Mouse (Mus musculus) neural tube, embryonic 13.5 days (tissue): ENCODE results near the gene Rnf44. TPM values are rescaled to one million over a fixed set of nuclear protein-coding genes. Genes with fewer than 3 reads are reported as not detected.

Experiments
- ATAC-seq: fragments of 200-750 bp; cut with Nextera tagmentation; 2 replicates; pipeline ENCODE4 v1.8.0; 2017; ENCODE audit warnings: low read depth, mild to moderate bottlenecking, moderate TSS enrichment, moderate library complexity
- H3K27ac ChIP-seq: fragments of 300-500 bp; sonication (generic); replicated peaks from 2 replicates; pipeline ENCODE4 v1.5.1; 2015; ENCODE audit warnings: moderate library complexity, mild to moderate bottlenecking, inconsistent platforms
- H3K27me3 ChIP-seq: fragments of 300-500 bp; sonication (generic); 2 replicates; pipeline ENCODE4 v1.6.1; 2015; ENCODE audit warnings: mild to moderate bottlenecking, inconsistent platforms
- H3K36me3 ChIP-seq: fragments of 300-500 bp; sonication (generic); 2 replicates; pipeline ENCODE4 v1.6.1; 2015; ENCODE audit warnings: mild to moderate bottlenecking, inconsistent platforms
- H3K4me1 ChIP-seq: fragments of 300-500 bp; sonication (generic); replicated peaks from 2 replicates; pipeline ENCODE4 v1.6.1; 2015; ENCODE audit warnings: inconsistent platforms
- H3K4me2 ChIP-seq: fragments of 300-500 bp; sonication (generic); 2 replicates; pipeline ENCODE4 v1.6.1; 2015; ENCODE audit warnings: inconsistent platforms, mild to moderate bottlenecking, moderate library complexity
- H3K4me3 ChIP-seq: fragments of 300-500 bp; sonication (generic); 2 replicates; pipeline ENCODE4 v1.5.1; 2015; ENCODE audit warnings: mild to moderate bottlenecking, inconsistent platforms
- H3K9ac ChIP-seq: fragments of 300-500 bp; sonication (generic); 2 replicates; pipeline ENCODE4 v1.6.1; 2015; ENCODE audit warnings: moderate library complexity, mild to moderate bottlenecking, inconsistent platforms
- H3K9me3 ChIP-seq: fragments of 300-500 bp; sonication (generic); 2 replicates; pipeline ENCODE4 v1.6.1; 2016; ENCODE audit warnings: inconsistent platforms
- WGBS: fragments of 180-500 bp; shearing (Covaris S2); methylation state at CpG from one replicate; pipeline ENCODE4 v1.1.7; 2015; 5-methylcytosine and 5-hydroxymethylcytosine counted together
- polyA plus RNA-seq: library from polyadenylated mRNA; unstranded; fragments of >200 nt; fragmentation: Nextera tagmentation; extraction: Ambion mirVana; gene quantifications from 2 replicates; pipeline ENCODE4 v1.2.1, GENCODE M21; 2015

Gene Rnf44
- polyA plus RNA-seq, 1 experiment from 2014 or later: 92.9 TPM

GRCm38 (mm10) chr13:54701243-54701642 is 7.5 kb upstream of the Rnf44 start, which contains the start of gene Cdhr2:
Gene Cdhr2, plus strand, starts transcription at chr13:54701461.
- H3K9ac ChIP-seq: no peak within 1 kb of the TSS
- H3K27ac ChIP-seq: no peak within 1 kb of the TSS
- no peak for ATAC-seq
- H3K4me2 ChIP-seq: no peak within 1 kb of the TSS
- H3K4me3 ChIP-seq: no peak within 1 kb of the TSS
- 72% methylated on average over 5 of the region's 5 CpGs for WGBS
- no peaks in the 10 kb centered on the region for H3K4me1 ChIP-seq
- no peaks in the 10 kb centered on the region for H3K9me3 ChIP-seq
- no peaks in the 10 kb centered on the region for H3K36me3 ChIP-seq
- H3K27me3 ChIP-seq: no peaks in the 10 kb centered on the region

- no peak overlapping the region for H3K9ac ChIP-seq
- H3K4me1 ChIP-seq: peaks cover 23% of the 10 kb centered on the region
- 92% methylated on average over 11 of the region's 11 CpGs for WGBS
- H3K36me3 ChIP-seq: no peaks in the 10 kb centered on the region
- H3K4me3 ChIP-seq: no peak overlapping the region
- ATAC-seq: no peak
- H3K27ac ChIP-seq: no peak overlapping the region
- no peaks in the 10 kb centered on the region for H3K9me3 ChIP-seq
- H3K27me3 ChIP-seq: no peaks in the 10 kb centered on the region
- no peak overlapping the region for H3K4me2 ChIP-seq
These were observed 1.9 kb upstream of the Rnf44 start for GRCm38 (mm10) chr13:54695479-54696230.

- H3K4me2 ChIP-seq: peak overlapping the region; percentile 50
- H3K4me3 ChIP-seq: peak overlapping the region; percentile 69
- peak overlapping the region; percentile 93 for H3K27ac ChIP-seq
- no peaks in the 10 kb centered on the region for H3K27me3 ChIP-seq
- H3K4me1 ChIP-seq: peaks cover 32% of the 10 kb centered on the region
- 16% methylated on average over 26 of the region's 26 CpGs for WGBS
- H3K36me3 ChIP-seq: no peaks in the 10 kb centered on the region
- peak overlapping the region; percentile 65 for H3K9ac ChIP-seq
- no peaks in the 10 kb centered on the region for H3K9me3 ChIP-seq
- ATAC-seq: peak; percentile 91
These were observed 797 bp upstream of the Rnf44 start for GRCm38 (mm10) chr13:54694348-54695060.

- Histone ChIP-seq H3K27me3 (no peaks in the 10 kb centered on the region), H3K9ac (peak overlapping the region; percentile 94), H3K4me2 (peak overlapping the region; percentile 90), H3K4me1 (peaks cover 46% of the 10 kb centered on the region), H3K4me3 (peak overlapping the region; percentile 69), H3K36me3 (no peaks in the 10 kb centered on the region), H3K9me3 (no peaks in the 10 kb centered on the region), H3K27ac (peak overlapping the region; percentile 90)
- ATAC-seq: no peak
- WGBS: 15% methylated on average over 21 of the region's 21 CpGs
These were observed 773 bp downstream of the Rnf44 start for GRCm38 (mm10) chr13:54692711-54693557.

GRCm38 (mm10) chr13:54691737-54692136 is 2.0 kb downstream of the Rnf44 start:
- no peak overlapping the region for H3K4me3 ChIP-seq
- ATAC-seq: no peak

GRCm38 (mm10) chr13:54690151-54690740 is 3.5 kb downstream of the Rnf44 start:
- 92% methylated on average over 8 of the region's 8 CpGs for WGBS
- Histone ChIP-seq H3K4me1 (peaks cover 57% of the 10 kb centered on the region), H3K27me3 (no peaks in the 10 kb centered on the region), H3K4me3 (no peak overlapping the region), H3K9ac (no peak overlapping the region), H3K27ac (no peak overlapping the region), H3K4me2 (no peak overlapping the region), H3K36me3 (no peaks in the 10 kb centered on the region), H3K9me3 (no peaks in the 10 kb centered on the region)
- ATAC-seq: no peak

More at GRCm38 (mm10) chr13:54691737-54692136, 2.0 kb downstream of the Rnf44 start:
- Histone ChIP-seq H3K27me3 (no peaks in the 10 kb centered on the region), H3K9me3 (no peaks in the 10 kb centered on the region), H3K9ac (no peak overlapping the region), H3K36me3 (no peaks in the 10 kb centered on the region), H3K4me2 (peak overlapping the region; percentile 90), H3K27ac (no peak overlapping the region), H3K4me1 (peaks cover 46% of the 10 kb centered on the region)

GRCm38 (mm10) chr13:54687575-54688424 is 5.9 kb downstream of the Rnf44 start:
- H3K4me1 ChIP-seq: peaks cover 70% of the 10 kb centered on the region
- H3K9ac ChIP-seq: peak overlapping the region; percentile 98
- no peaks in the 10 kb centered on the region for H3K9me3 ChIP-seq
- peak overlapping the region; percentile 87 for H3K4me2 ChIP-seq
- peaks cover 24% of the 10 kb centered on the region for H3K36me3 ChIP-seq
- H3K27ac ChIP-seq: peak overlapping the region; percentile 99
- WGBS: under 1% methylated on average over 79 of the region's 82 CpGs
- ATAC-seq: peak; percentile 91
- H3K27me3 ChIP-seq: no peaks in the 10 kb centered on the region
- peak overlapping the region; percentile 97 for H3K4me3 ChIP-seq

- peaks cover 31% of the 10 kb centered on the region for H3K36me3 ChIP-seq
- ATAC-seq: peak; percentile 77
- no peaks in the 10 kb centered on the region for H3K9me3 ChIP-seq
- H3K9ac ChIP-seq: peak overlapping the region; percentile 98
- H3K27me3 ChIP-seq: no peaks in the 10 kb centered on the region
- peaks cover 63% of the 10 kb centered on the region for H3K4me1 ChIP-seq
- peak overlapping the region; percentile 87 for H3K4me2 ChIP-seq
- peak overlapping the region; percentile 99 for H3K27ac ChIP-seq
- under 1% methylated on average over 34 of the region's 35 CpGs for WGBS
- H3K4me3 ChIP-seq: peak overlapping the region; percentile 97
These were observed 6.6 kb downstream of the Rnf44 start for GRCm38 (mm10) chr13:54687096-54687495.

GRCm38 (mm10) chr13:54686139-54687053 is 7.3 kb downstream of the Rnf44 start:
- Histone ChIP-seq H3K9ac (peak overlapping the region; percentile 98), H3K4me2 (peak overlapping the region; percentile 87), H3K4me3 (peak overlapping the region; percentile 97), H3K36me3 (peaks cover 38% of the 10 kb centered on the region), H3K4me1 (peaks cover 56% of the 10 kb centered on the region), H3K27ac (peak overlapping the region; percentile 99), H3K27me3 (no peaks in the 10 kb centered on the region), H3K9me3 (no peaks in the 10 kb centered on the region)
- no peak for ATAC-seq
- whole genome bisulfite sequencing: 7% methylated on average over 19 of the region's 19 CpGs

- WGBS: 44% methylated on average over 2 of the region's 2 CpGs
- Histone ChIP-seq H3K9ac (peak overlapping the region; percentile 98), H3K27me3 (no peaks in the 10 kb centered on the region), H3K4me3 (peak overlapping the region; percentile 97), H3K9me3 (no peaks in the 10 kb centered on the region), H3K27ac (no peak overlapping the region), H3K36me3 (peaks cover 50% of the 10 kb centered on the region), H3K4me2 (peak overlapping the region; percentile 87), H3K4me1 (peaks cover 45% of the 10 kb centered on the region)
- ATAC-seq: no peak
These were observed 8.5 kb downstream of the Rnf44 start for GRCm38 (mm10) chr13:54685174-54685573.
